Mouse (Mus musculus) midbrain, postnatal 0 days (tissue): Measurements from ENCODE around the gene Plekhb1. TPM values are rescaled to one million over a fixed set of nuclear protein-coding genes. Genes with fewer than 3 reads are reported as not detected.

Experiments used
- ATAC-seq: fragments of 200-750 bp; cut with Nextera tagmentation; 2 replicates; pipeline ENCODE4 v1.8.0; 2017; ENCODE audit warnings: moderate number of reproducible peaks, mild to moderate bottlenecking, moderate TSS enrichment, moderate library complexity; ENCODE audit not compliant: low FRiP score
- DNase-seq: peaks from one replicate; pipeline ENCODE4 v3.0.0-alpha.2; 2015; ENCODE audit warnings: low spot score
- H3K27ac ChIP-seq: fragments of 300-500 bp; sonication (generic); 2 replicates; pipeline ENCODE4 v1.5.1; 2014; ENCODE audit warnings: low read depth, mild to moderate bottlenecking, low read length, mixed read lengths
- H3K27me3 ChIP-seq: fragments of 300-500 bp; sonication (generic); 2 replicates; pipeline ENCODE4 v1.6.1; 2014; ENCODE audit warnings: low read length, control low read depth, mixed read lengths; ENCODE audit not compliant: insufficient read depth
- H3K36me3 ChIP-seq: fragments of 300-500 bp; sonication (generic); 2 replicates; pipeline ENCODE4 v1.6.1; 2014; ENCODE audit warnings: low read length, control low read depth, mixed read lengths; ENCODE audit not compliant: insufficient read depth
- H3K4me1 ChIP-seq: fragments of 300-500 bp; sonication (generic); 2 replicates; pipeline ENCODE4 v1.6.1; 2014; ENCODE audit warnings: mild to moderate bottlenecking, control low read depth, antibody characterized with exemption, low read length, mixed read lengths; ENCODE audit not compliant: insufficient read depth
- H3K4me2 ChIP-seq: fragments of 300-500 bp; sonication (generic); 2 replicates; pipeline ENCODE4 v1.6.1; 2014; ENCODE audit warnings: low read depth, mild to moderate bottlenecking, low read length, mixed read lengths; ENCODE audit not compliant: poor library complexity, severe bottlenecking
- H3K4me3 ChIP-seq: fragments of 300-500 bp; sonication (generic); 2 replicates; pipeline ENCODE4 v1.5.1; 2014; ENCODE audit warnings: low read depth, mild to moderate bottlenecking, low read length, moderate library complexity
- H3K9ac ChIP-seq: fragments of 300-500 bp; sonication (generic); replicated peaks from 2 replicates; pipeline ENCODE4 v1.6.1; 2014; ENCODE audit warnings: mild to moderate bottlenecking, low read length, moderate library complexity, mixed read lengths; ENCODE audit not compliant: poor library complexity, severe bottlenecking
- H3K9me3 ChIP-seq: fragments of 300-500 bp; sonication (generic); 2 replicates; pipeline ENCODE4 v1.6.1; 2016; ENCODE audit warnings: low read length, control low read depth
- CTCF ChIP-seq: IDR thresholded peaks from 2 replicates; pipeline ENCODE4 v1.5.1; 2016; ENCODE audit warnings: antibody characterized with exemption, mild to moderate bottlenecking
- WGBS: fragments of 180-500 bp; shearing (Covaris S2); extraction: QIAGEN DNeasy Blood & Tissue Kit; methylation state at CpG from one replicate; pipeline ENCODE4 v1.1.7; 2014; 5-methylcytosine and 5-hydroxymethylcytosine counted together
- polyA plus RNA-seq: library from polyadenylated mRNA; unstranded; fragments of >200 nt; fragmentation: Nextera tagmentation; extraction: Ambion mirVana; gene quantifications from 2 replicates; pipeline ENCODE4 v1.2.1, GENCODE M21; 2015
- total RNA-seq: library from RNA; depleted of rRNA; stranded (reverse); fragments of >200 nt; gene quantifications from 2 replicates; pipeline ENCODE4 v1.2.3, GENCODE M21; 2014

Plekhb1 gene
- total and polyA plus RNA-seq, 2 experiments from 2014 or later = 29.9 to 46.1 TPM

GRCm38 (mm10) chr7:100663190-100663589, 976 bp upstream of the Plekhb1 start:
- H3K27me3 ChIP-seq = no peaks in the 10 kb centered on the region
- peak; percentile 97 for TF ChIP-seq CTCF
- H3K4me2 ChIP-seq = peak overlapping the region; percentile 36
- H3K9me3 ChIP-seq = no peaks in the 10 kb centered on the region
- no peak overlapping the region for H3K4me3 ChIP-seq
- H3K4me1 ChIP-seq = no peaks in the 10 kb centered on the region
- H3K9ac ChIP-seq = no peak overlapping the region; the same call in 1 of the 2 replicates
- H3K27ac ChIP-seq = 0 out of 2 replicates have a peak overlapping the region, but pooled peaks have one; percentile 18
- peak; percentile 90 for ATAC-seq
- DNase-seq = peak; percentile 95
- under 1% methylated on average over 13 of the region's 13 CpGs for WGBS
- no peaks in the 10 kb centered on the region for H3K36me3 ChIP-seq

- 89% methylated on average over 7 of the region's 7 CpGs for WGBS
- DNase-seq (no peak), ATAC-seq (no peak)
- Histone ChIP-seq H3K27ac (no peak overlapping the region), H3K4me3 (no peak overlapping the region), H3K9me3 (no peaks in the 10 kb centered on the region), H3K9ac (no peak overlapping the region), H3K27me3 (no peaks in the 10 kb centered on the region), H3K4me1 (no peaks in the 10 kb centered on the region), H3K4me2 (no peak overlapping the region), H3K36me3 (no peaks in the 10 kb centered on the region)
- no peak for TF ChIP-seq CTCF
These were observed 950 bp downstream of the Plekhb1 start for GRCm38 (mm10) chr7:100661264-100661663.

DNA sequence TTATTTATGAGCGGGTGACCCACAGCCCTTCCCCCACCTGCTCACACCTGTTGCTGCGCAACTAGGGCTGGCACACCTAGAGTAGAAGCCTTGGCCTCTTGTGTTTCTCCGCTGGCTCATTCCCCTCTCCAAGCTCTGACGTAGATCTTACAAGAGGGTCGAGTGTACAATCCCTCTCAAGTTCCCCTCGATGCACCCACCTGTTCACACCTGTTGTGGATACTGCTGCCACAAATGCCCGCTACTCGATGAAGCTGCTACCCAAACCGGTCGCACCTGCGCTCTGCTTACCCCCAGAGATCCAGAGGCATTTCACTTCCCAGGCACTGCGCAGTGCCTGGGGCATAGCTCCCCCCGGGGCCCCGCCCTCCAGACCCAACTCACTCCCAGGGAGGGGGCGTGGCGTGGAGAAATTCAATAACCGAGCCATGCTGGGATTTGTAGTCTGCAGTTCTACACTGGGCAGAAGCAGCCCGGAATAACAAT, 4.1 kb downstream of the Plekhb1 start:
- no peak for TF ChIP-seq CTCF
- no peaks in the 10 kb centered on the region for H3K36me3 ChIP-seq
- H3K27me3 ChIP-seq = no peaks in the 10 kb centered on the region
- 35% methylated on average over 18 of the region's 18 CpGs for WGBS
- no peak overlapping the region for H3K4me3 ChIP-seq
- peak overlapping the region; percentile 36 for H3K4me2 ChIP-seq
- H3K9me3 ChIP-seq = no peaks in the 10 kb centered on the region
- H3K4me1 ChIP-seq = no peaks in the 10 kb centered on the region
- ATAC-seq (no peak), DNase-seq (peak; percentile 31)
- H3K9ac ChIP-seq = no peak overlapping the region
- no peak overlapping the region for H3K27ac ChIP-seq

GRCm38 (mm10) chr7:100656739-100657138, 5.5 kb downstream of the Plekhb1 start:
- WGBS = 49% methylated on average over 5 of the region's 5 CpGs
- H3K27me3 ChIP-seq = no peaks in the 10 kb centered on the region
- ATAC-seq (no peak), DNase-seq (peak; percentile 42)
- 0 out of 2 replicates have a peak overlapping the region, but pooled peaks have one; percentile 14 for H3K27ac ChIP-seq
- H3K36me3 ChIP-seq = no peaks in the 10 kb centered on the region
- H3K9ac ChIP-seq = no peak overlapping the region
- H3K4me2 ChIP-seq = no peak overlapping the region
- H3K4me3 ChIP-seq = no peak overlapping the region
- no peaks in the 10 kb centered on the region for H3K4me1 ChIP-seq
- TF ChIP-seq CTCF = no peak
- H3K9me3 ChIP-seq = no peaks in the 10 kb centered on the region

GRCm38 (mm10) chr7:100654441-100654840, 7.8 kb downstream of the Plekhb1 start:
- Histone ChIP-seq H3K9ac (no peak overlapping the region), H3K27me3 (no peaks in the 10 kb centered on the region), H3K4me1 (no peaks in the 10 kb centered on the region), H3K4me2 (no peak overlapping the region), H3K36me3 (no peaks in the 10 kb centered on the region; the same call in 1 of the 2 replicates), H3K27ac (peak overlapping the region; percentile 62), H3K9me3 (no peaks in the 10 kb centered on the region), H3K4me3 (no peak overlapping the region)
- DNase-seq (no peak), ATAC-seq (no peak)
- WGBS = 80% methylated on average over 8 of the region's 8 CpGs
- no peak for TF ChIP-seq CTCF

- Histone ChIP-seq H3K9ac (no peak overlapping the region), H3K4me1 (no peaks in the 10 kb centered on the region), H3K4me2 (no peak overlapping the region), H3K36me3 (no peaks in the 10 kb centered on the region; the same call in 1 of the 2 replicates), H3K9me3 (no peaks in the 10 kb centered on the region), H3K4me3 (no peak overlapping the region), H3K27ac (peak overlapping the region; percentile 62), H3K27me3 (no peaks in the 10 kb centered on the region)
- 62% methylated on average over 9 of the region's 9 CpGs for WGBS
- TF ChIP-seq CTCF = no peak
- peak; percentile 84 for DNase-seq
- peak; percentile 80 for ATAC-seq
These were observed 8.5 kb downstream of the Plekhb1 start for GRCm38 (mm10) chr7:100653480-100654266.
